Mouse (Mus musculus): ENCODE results near the gene Pla2g2c. TPM values are rescaled to one million over a fixed set of nuclear protein-coding genes. Genes with fewer than 3 reads are reported as not detected.
A peak's percentile ranks its signal among the peaks of the same experiment; 100 is the strongest.

The Pla2g2c gene
- polyA plus RNA-seq, 1 experiment from 2014 or later, result 0.20 TPM

DNA sequence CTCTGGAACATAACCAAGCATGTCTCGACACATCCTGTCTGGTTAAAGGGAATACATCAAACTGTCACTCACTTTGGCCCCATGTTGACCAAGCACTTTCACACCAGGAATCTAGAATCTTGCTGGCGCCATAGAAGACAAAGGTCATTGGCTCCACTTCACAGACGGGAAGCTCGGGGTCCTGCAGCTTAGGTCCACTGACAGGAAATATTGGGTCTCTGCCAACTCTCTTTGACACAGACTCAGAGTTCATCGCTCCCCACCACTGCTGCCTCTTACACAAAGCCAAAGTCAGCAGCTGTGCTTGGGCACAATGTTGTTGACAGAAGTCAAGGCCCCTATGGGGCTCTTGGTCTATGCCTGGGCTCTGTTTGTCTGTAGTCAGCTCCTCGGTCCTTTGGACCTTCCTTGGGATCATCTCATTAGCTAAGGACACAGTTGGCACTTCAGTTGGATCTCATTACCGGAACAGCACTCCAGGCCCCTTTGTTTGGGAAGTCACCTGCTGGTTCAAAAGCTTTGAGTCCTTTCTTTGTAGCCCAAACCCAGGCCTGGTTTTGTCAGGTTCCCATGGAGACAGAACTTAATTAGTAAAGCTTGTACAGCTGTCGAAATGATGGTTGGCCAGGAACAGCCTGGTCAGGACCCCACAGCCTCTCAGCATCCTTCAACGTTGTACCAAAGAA, 4.6 kb downstream of the Pla2g2c start:
- WGBS, result 44% methylated on average over 9 of the region's 9 CpGs
- Histone ChIP-seq H3K4me1 (peaks cover 27% of the 10 kb centered on the region), H3K27me3 (replicated peaks) (no peaks in the 10 kb centered on the region), H3K36me3 (no peaks in the 10 kb centered on the region), H3K27ac (replicated peaks) (0 out of 2 replicates have a peak overlapping the region, but pooled peaks have one; percentile 21), H3K9me3 (no peaks in the 10 kb centered on the region; the same call in 1 of the 2 replicates), H3K9ac (no peak overlapping the region), H3K4me2 (no peak overlapping the region), H3K4me3 (no peak overlapping the region)
- ATAC-seq (ENCODE audit: extremely low read depth, insufficient number of reproducible peaks, low FRiP score, low TSS enrichment), result no peak

DNA sequence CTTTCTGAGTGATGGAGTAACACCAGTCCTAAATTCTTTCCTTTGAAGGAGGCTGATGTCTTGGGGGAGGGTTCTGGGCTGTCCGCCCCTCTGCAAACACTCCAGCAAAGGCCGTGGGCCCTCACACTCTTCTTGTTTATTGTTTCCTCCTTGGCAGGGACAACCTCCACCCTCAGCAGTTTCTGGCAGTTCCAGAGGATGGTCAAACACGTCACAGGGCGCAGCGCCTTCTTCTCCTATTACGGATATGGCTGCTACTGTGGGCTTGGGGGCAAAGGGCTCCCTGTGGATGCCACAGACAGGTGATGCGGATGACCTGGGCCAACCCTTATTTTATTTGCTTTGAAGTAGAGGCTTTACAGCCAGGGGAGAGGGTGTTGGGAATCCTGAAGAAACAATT, 9.5 kb downstream of the Pla2g2c start:
- H3K27ac ChIP-seq (replicated peaks), result no peak overlapping the region
- no peak for ATAC-seq (ENCODE audit: extremely low read depth, insufficient number of reproducible peaks, low FRiP score, low TSS enrichment)
- no peak overlapping the region for H3K4me3 ChIP-seq
- H3K9ac ChIP-seq, result no peak overlapping the region
- no peaks in the 10 kb centered on the region for H3K36me3 ChIP-seq
- WGBS, result 60% methylated on average over 7 of the region's 7 CpGs
- H3K9me3 ChIP-seq, result no peaks in the 10 kb centered on the region; the same call in 1 of the 2 replicates
- no peak overlapping the region for H3K4me2 ChIP-seq
- H3K27me3 ChIP-seq (replicated peaks), result no peaks in the 10 kb centered on the region
- H3K4me1 ChIP-seq, result peaks cover 9% of the 10 kb centered on the region

DNA sequence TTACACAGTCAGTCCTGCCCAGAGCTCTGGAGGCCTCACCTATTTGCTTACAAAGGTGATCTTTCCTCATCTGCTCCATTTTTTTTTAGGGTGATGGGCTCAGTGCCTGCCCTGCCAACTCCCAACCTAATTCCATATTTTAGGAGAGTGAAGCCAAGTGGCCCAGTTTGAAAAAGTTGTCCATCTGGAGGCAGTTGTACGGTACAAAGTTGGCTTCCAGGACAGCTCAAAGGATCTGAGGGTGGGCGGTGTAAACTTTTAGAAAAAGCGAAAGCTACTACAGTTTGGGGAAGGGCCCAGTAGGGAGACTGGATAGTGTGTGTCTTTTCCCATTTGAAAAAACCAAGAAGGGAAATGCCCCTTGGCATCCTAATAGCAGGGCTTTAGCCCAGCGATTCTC, 10.3 kb downstream of the Pla2g2c start:
- no peak for ATAC-seq (ENCODE audit: extremely low read depth, insufficient number of reproducible peaks, low FRiP score, low TSS enrichment)

DNA sequence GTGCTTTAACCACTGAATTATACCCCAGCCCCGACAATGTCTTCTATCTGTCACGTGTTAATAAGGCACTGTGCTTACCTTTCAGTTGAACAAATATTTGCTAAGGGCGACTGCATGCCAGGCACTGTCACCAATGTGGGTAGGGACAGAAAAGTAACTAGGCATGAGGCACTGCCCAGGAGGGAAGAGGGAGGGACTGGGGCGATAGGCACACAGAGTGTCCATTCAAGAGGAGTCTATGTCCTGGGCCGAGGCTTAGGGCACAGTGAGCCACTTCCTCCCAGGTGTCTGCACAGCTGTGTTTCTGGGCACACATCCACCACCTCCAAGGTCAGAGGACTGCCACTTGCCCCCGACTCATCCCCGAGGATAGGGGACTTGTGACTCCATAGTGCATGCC, 12.4 kb downstream of the Pla2g2c start, which contains the start of gene Ubxn10:
Ubxn10 (minus strand) TSS at position 137 of the 400 bp plus-strand sequence.
- Histone ChIP-seq H3K27ac (replicated peaks) (no peak within 1 kb of the TSS), H3K27me3 (replicated peaks) (peaks cover 20% of the 10 kb centered on the region), H3K9me3 (no peaks in the 10 kb centered on the region; the same call in 1 of the 2 replicates), H3K4me2 (no peak within 1 kb of the TSS), H3K9ac (no peak within 1 kb of the TSS), H3K4me3 (no peak within 1 kb of the TSS), H3K4me1 (0 out of 2 replicates have a peak, but pooled peaks cover 3% of the 10 kb centered on the region), H3K36me3 (no peaks in the 10 kb centered on the region)
- no peak for ATAC-seq (ENCODE audit: extremely low read depth, insufficient number of reproducible peaks, low FRiP score, low TSS enrichment)
- WGBS, result 62% methylated on average over 7 of the region's 7 CpGs

More for the DNA sequence above, 10.3 kb downstream of the Pla2g2c start:
- Histone ChIP-seq H3K4me2 (no peak overlapping the region), H3K9me3 (no peaks in the 10 kb centered on the region; the same call in 1 of the 2 replicates), H3K36me3 (no peaks in the 10 kb centered on the region), H3K27me3 (replicated peaks) (0 out of 2 replicates have a peak, but pooled peaks cover under 1% of the 10 kb centered on the region), H3K9ac (no peak overlapping the region), H3K4me3 (no peak overlapping the region), H3K27ac (replicated peaks) (no peak overlapping the region), H3K4me1 (peaks cover 3% of the 10 kb centered on the region; the same call in 1 of the 2 replicates)
- WGBS, result 82% methylated on average over 4 of the region's 4 CpGs

DNA sequence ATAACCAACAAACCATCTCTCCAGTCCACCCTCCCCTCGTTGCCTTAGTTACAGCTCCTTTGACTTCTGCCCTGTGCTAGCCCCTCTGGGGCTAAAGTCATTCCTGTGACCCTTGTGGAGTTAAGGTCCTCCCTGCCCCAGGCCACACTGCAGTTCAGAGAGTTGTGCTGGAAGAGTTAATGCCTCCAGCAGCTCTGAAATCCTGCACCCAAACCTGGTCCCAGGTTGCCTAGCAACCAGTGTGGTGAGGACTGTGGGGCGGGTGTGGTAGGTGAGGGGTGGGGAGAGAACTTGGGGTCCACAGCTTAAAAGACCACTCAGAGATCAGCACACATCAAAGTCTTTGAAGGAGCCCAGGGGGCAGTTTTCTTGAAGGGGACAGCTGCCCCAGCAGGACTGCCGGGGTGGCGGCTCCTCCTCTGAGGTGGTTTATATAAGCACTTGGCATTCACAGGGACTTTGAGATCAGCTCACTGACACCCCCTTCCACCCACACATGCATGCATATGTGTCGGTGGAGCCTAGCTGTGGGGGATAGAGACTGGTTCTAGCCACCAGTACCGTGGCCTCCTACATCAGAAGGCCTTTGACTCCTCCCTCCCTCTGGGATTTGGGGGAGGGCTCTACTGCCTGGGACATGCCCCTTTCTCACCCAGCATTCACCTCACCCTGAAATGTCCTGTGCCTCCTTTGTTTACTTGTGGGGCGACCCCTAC, 14.7 kb downstream of the Pla2g2c start:
- peaks cover 33% of the 10 kb centered on the region for H3K27me3 ChIP-seq (replicated peaks)
- no peak overlapping the region for H3K4me2 ChIP-seq
- no peak overlapping the region for H3K27ac ChIP-seq (replicated peaks)
- H3K36me3 ChIP-seq, result no peaks in the 10 kb centered on the region
- no peak overlapping the region for H3K9ac ChIP-seq
- H3K4me3 ChIP-seq, result no peak overlapping the region
- ATAC-seq (ENCODE audit: extremely low read depth, insufficient number of reproducible peaks, low FRiP score, low TSS enrichment), result no peak
- 23% methylated on average over 7 of the region's 7 CpGs for WGBS
- H3K4me1 ChIP-seq, result 0 out of 2 replicates have a peak, but pooled peaks cover 3% of the 10 kb centered on the region
- no peaks in the 10 kb centered on the region for H3K9me3 ChIP-seq

DNA sequence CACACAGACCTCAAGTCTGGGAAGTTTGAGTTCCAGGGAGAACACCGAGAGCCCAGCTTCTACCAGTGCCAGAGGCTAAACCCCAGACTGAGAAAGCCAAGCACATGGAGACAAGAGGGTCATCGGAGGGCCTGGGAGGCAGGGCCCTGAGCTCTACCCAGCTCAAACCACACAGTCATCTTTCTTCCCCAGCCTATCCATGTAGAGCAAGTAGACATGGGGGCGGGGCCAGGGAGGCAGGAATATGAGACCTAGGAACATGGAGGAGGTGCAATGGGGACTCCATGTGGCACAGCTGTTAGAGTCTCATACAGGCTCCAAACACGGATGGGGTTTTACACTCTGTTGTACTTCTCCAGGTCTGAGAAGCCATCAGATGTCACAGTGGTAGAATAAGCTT, 21.3 kb downstream of the Pla2g2c start:
- Histone ChIP-seq H3K4me3 (no peak overlapping the region), H3K4me2 (no peak overlapping the region), H3K9ac (no peak overlapping the region), H3K27me3 (replicated peaks) (peaks cover 68% of the 10 kb centered on the region), H3K4me1 (no peaks in the 10 kb centered on the region), H3K36me3 (no peaks in the 10 kb centered on the region), H3K27ac (replicated peaks) (no peak overlapping the region), H3K9me3 (no peaks in the 10 kb centered on the region)
- ATAC-seq (ENCODE audit: extremely low read depth, insufficient number of reproducible peaks, low FRiP score, low TSS enrichment), result no peak
- WGBS, result 66% methylated on average over 4 of the region's 4 CpGs

DNA sequence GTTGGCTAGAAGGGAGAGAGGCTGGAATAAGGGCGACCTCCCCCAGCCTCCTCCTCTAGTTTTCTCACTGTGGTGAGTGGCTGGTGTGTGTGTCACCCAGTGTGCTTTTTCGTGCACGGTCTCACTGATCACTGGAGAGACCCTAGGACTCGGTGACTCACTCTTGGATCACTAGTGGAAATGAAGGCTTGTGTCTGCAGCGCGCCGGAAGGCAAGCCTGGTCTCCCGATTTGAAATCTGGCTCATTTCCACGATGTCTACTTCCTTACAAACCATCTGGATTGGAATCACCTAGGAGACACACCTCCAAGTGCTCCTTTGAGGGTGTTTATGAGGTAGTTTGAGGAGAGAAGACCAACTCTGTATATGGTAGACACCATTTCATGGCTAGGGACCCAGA, 22.3 kb downstream of the Pla2g2c start:
- Histone ChIP-seq H3K4me2 (no peak overlapping the region), H3K4me3 (no peak overlapping the region), H3K9me3 (no peaks in the 10 kb centered on the region), H3K9ac (no peak overlapping the region), H3K27ac (replicated peaks) (no peak overlapping the region), H3K4me1 (no peaks in the 10 kb centered on the region), H3K36me3 (no peaks in the 10 kb centered on the region), H3K27me3 (replicated peaks) (peaks cover 65% of the 10 kb centered on the region)
- 76% methylated on average over 9 of the region's 9 CpGs for WGBS
- ATAC-seq (ENCODE audit: extremely low read depth, insufficient number of reproducible peaks, low FRiP score, low TSS enrichment), result no peak

DNA sequence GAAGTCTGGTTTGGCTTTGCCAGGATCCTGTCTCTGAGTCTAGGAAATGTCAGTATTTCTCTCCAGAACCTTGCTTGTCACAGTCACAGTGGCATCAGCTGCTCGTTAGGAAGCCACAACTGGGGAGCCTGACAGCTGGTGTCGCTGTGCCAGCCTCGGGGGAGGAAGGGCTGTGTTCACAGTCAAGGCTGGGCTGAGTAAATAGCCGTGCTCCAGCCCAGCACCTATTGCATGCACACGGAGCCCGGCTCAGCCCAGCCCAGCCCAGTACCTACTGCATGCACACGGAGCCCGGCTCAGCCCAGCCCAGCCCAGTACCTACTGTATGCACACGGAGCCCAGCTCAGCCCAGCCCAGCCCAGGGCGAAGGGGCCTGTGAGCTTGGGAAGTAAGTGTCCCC, 23.3 kb downstream of the Pla2g2c start:
- no peak for ATAC-seq (ENCODE audit: extremely low read depth, insufficient number of reproducible peaks, low FRiP score, low TSS enrichment)
- 56% methylated on average over 9 of the region's 10 CpGs for WGBS
- Histone ChIP-seq H3K4me3 (no peak overlapping the region), H3K9ac (no peak overlapping the region), H3K27ac (replicated peaks) (no peak overlapping the region), H3K36me3 (no peaks in the 10 kb centered on the region), H3K4me1 (no peaks in the 10 kb centered on the region), H3K27me3 (replicated peaks) (peaks cover 59% of the 10 kb centered on the region), H3K4me2 (no peak overlapping the region), H3K9me3 (no peaks in the 10 kb centered on the region)

DNA sequence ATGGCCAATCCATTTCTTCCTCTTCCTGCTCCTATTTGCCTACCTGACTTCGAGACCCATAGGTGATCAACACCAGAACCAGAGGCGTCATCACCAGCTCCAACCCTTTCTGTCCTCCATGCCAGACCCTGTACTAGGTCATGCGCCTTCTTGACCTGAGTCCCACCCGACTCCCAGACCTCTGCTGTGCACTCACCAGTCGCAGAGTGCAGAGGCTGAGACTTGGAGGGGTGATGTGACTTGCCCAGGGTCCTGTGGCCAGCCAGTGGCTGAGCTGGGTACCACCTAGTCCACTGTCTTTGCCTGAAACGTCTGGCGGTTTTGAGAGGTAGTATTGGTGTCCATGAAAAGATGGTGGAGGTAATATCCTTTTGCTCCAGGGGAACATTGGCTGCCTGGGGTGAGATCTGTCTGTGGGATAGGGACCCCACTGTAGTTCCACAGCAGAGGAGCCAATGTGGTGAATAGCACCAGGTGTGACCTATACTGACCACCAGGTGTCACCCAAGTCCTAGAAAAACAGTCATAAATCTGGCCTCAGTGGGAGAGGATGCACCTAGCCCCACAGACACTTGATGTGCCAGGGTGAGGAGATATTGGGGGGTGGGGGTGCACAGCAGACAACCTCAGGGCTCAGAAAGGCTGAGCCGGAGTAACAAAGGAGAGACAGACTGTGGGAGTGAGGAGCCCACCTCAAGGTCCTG, 23.9 kb downstream of the Pla2g2c start:
- Histone ChIP-seq H3K27me3 (replicated peaks) (peaks cover 52% of the 10 kb centered on the region), H3K4me3 (no peak overlapping the region), H3K9me3 (no peaks in the 10 kb centered on the region), H3K9ac (no peak overlapping the region), H3K27ac (replicated peaks) (no peak overlapping the region), H3K36me3 (no peaks in the 10 kb centered on the region), H3K4me1 (no peaks in the 10 kb centered on the region), H3K4me2 (no peak overlapping the region)
- ATAC-seq (ENCODE audit: extremely low read depth, insufficient number of reproducible peaks, low FRiP score, low TSS enrichment), result no peak
- 44% methylated on average over 8 of the region's 8 CpGs for WGBS

DNA sequence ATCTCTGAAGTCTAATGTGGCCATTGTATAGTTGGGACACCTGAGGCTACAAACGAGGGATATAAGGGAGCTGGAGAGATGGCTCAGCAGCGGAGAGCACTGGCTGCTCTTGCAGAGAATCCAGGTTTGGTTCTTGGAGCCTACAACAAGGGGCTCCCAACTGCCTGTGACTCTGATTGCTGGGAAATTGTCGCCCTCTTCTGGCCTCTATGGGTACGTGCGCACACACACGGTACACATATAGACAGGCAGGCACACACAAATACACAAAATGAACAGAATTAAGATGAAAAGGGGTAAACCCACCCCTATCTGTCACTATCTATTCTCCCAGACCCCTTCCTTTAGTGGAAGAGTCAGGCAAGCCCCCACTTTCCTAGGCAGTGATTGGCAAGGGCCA, 28.0 kb downstream of the Pla2g2c start:
- H3K9ac ChIP-seq, result no peak overlapping the region
- H3K27me3 ChIP-seq (replicated peaks), result peaks cover 29% of the 10 kb centered on the region; the same call in 1 of the 2 replicates
- no peaks in the 10 kb centered on the region for H3K9me3 ChIP-seq
- no peak overlapping the region for H3K4me3 ChIP-seq
- no peak for ATAC-seq (ENCODE audit: extremely low read depth, insufficient number of reproducible peaks, low FRiP score, low TSS enrichment)
- no peak overlapping the region for H3K4me2 ChIP-seq
- peaks cover 6% of the 10 kb centered on the region; the same call in 1 of the 2 replicates for H3K4me1 ChIP-seq
- WGBS, result 80% methylated on average over 6 of the region's 6 CpGs
- H3K36me3 ChIP-seq, result no peaks in the 10 kb centered on the region
- no peak overlapping the region for H3K27ac ChIP-seq (replicated peaks)

DNA sequence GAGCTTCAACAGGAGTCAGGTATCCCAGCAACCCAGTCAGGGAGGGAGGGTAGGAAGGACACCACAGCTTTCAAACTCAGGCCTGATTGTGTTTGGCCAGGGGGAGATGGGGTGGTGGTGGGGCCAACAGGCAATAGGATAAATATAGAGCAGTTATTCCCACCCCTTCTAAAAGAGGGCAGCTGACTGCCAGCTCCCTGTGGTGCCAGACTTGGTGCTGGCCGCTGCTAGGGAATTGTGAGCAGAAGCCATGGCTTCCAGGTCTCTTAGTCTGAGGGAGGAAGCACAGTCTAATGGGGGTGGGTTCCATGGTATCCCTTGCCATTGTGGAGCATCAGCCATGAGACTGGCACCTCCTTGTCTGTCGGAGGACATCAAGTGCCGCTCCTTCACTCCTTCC, 29.0 kb downstream of the Pla2g2c start:
- 71% methylated on average over 3 of the region's 3 CpGs for WGBS
- H3K27ac ChIP-seq (replicated peaks), result no peak overlapping the region
- ATAC-seq (ENCODE audit: extremely low read depth, insufficient number of reproducible peaks, low FRiP score, low TSS enrichment), result no peak
- H3K4me2 ChIP-seq, result no peak overlapping the region
- H3K4me1 ChIP-seq, result peaks cover 6% of the 10 kb centered on the region; the same call in 1 of the 2 replicates
- no peak overlapping the region for H3K9ac ChIP-seq
- no peak overlapping the region for H3K4me3 ChIP-seq
- H3K9me3 ChIP-seq, result no peaks in the 10 kb centered on the region
- H3K27me3 ChIP-seq (replicated peaks), result peaks cover 22% of the 10 kb centered on the region; the same call in 1 of the 2 replicates
- no peaks in the 10 kb centered on the region for H3K36me3 ChIP-seq

All from heart, embryonic 13.5 days (tissue).